Mouse (Mus musculus) brain, embryonic 14.5 days (tissue): Measurements from ENCODE around the gene Egfem1.

Source experiments
- CTCF ChIP-seq: fragments of 200-500 bp; IDR thresholded peaks from 2 replicates; pipeline ENCODE4 v1.5.1; 2012; ENCODE audit warnings: inconsistent platforms, mild to moderate bottlenecking, moderate library complexity, borderline replicate concordance; ENCODE audit not compliant: insufficient read depth, insufficient read length; ENCODE audit errors: extremely low read depth
- POLR2A ChIP-seq: fragments of 200-500 bp; IDR thresholded peaks from 2 replicates; pipeline ENCODE4 v1.6.1; 2012; ENCODE audit warnings: mild to moderate bottlenecking, inconsistent platforms, borderline replicate concordance; ENCODE audit not compliant: poor library complexity, insufficient read depth, insufficient read length, severe bottlenecking; ENCODE audit errors: extremely low read depth

DNA sequence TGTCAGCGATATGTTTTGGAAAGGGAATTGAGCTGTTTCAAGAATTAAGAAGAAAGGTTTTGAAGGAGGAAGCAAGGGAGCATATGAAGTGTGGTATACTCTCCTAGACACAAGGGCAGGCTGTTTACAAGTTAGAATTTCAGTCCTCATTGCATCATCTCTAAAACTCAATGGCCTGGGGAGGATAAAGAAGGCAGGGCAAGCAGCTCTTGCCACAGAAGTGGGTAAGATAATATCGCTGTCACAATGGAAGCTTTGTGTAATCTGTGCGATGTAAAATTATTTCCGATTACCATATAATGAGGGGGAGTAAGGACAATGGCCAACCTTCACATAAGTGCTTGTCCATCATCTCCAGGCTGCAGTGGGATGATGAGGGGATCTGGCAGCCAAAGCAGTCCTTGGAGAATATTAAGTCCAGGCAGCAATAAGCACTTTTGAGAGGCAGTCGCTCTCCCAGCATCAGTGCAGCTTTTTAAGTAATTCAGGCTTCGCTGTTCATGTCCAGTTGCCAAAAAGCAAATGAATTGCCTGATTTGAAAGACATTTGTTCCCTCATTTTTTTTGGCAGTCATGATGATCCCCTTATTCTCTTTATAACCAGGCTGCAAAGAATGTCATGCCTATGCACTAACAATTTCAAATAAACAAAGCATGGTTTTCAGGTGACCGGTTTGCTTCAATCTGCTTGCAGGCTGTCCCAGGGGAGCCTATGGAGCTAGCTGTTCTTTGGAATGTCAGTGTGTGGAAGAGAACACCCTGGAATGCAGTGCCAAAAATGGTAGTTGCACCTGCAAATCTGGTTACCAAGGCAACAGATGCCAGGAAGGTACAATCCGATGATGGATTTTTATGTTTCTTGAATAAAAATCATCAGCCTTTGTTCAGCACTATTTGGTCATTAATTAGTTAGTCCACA, 607.8 kb downstream of the Egfem1 start:
- TF ChIP-seq CTCF: no peak
- no peak for TF ChIP-seq POLR2A
